Mouse (Mus musculus) olfactory bulb, adult 2 months (tissue): ENCODE measurements around the gene Ryr2.

Experiments
- CTCF ChIP-seq: fragments of 200-500 bp; IDR thresholded peaks from 2 replicates; pipeline ENCODE4 v1.5.1; 2012; ENCODE audit warnings: low read depth, mild to moderate bottlenecking, low read length, moderate library complexity; ENCODE audit not compliant: insufficient read depth
- POLR2A ChIP-seq: fragments of 200-500 bp; IDR thresholded peaks from 2 replicates; pipeline ENCODE4 v1.6.1; 2012; ENCODE audit warnings: mild to moderate bottlenecking, low read depth, low read length, moderate library complexity; ENCODE audit not compliant: insufficient read depth

- TF ChIP-seq CTCF (no peak), POLR2A (no peak)
Observed at GRCm38 (mm10) chr13:12146918-12147507, 40.3 kb upstream of the Ryr2 start.
